Mouse (Mus musculus) embryonic facial prominence, embryonic 10.5 days (tissue): ENCODE results near the gene Bbs10. TPM values are rescaled to one million over a fixed set of nuclear protein-coding genes. Genes with fewer than 3 reads are reported as not detected.
A peak's percentile ranks its signal among the peaks of the same experiment; 100 is the strongest.

Experiments used
- DNase-seq: peaks from one replicate; pipeline ENCODE4 v3.0.0-alpha.2; 2017; ENCODE audit warnings: low spot score
- H3K27ac ChIP-seq: fragments of 300-500 bp; sonication (generic); replicated peaks from 2 replicates; pipeline ENCODE4 v1.5.1; 2016; ENCODE audit warnings: mild to moderate bottlenecking
- H3K27me3 ChIP-seq: fragments of 300-500 bp; sonication (generic); replicated peaks from 2 replicates; pipeline ENCODE4 v1.6.1; 2016; ENCODE audit warnings: low read depth, mild to moderate bottlenecking; ENCODE audit not compliant: poor library complexity, severe bottlenecking
- H3K36me3 ChIP-seq: fragments of 300-500 bp; sonication (generic); replicated peaks from 2 replicates; pipeline ENCODE4 v1.6.1; 2016; ENCODE audit warnings: mild to moderate bottlenecking, moderate library complexity
- H3K4me1 ChIP-seq: fragments of 300-500 bp; sonication (generic); 2 replicates; pipeline ENCODE4 v1.6.1; 2016
- H3K4me3 ChIP-seq: fragments of 300-500 bp; sonication (generic); 2 replicates; pipeline ENCODE4 v1.5.1; 2016; ENCODE audit warnings: mild to moderate bottlenecking, moderate library complexity
- H3K9me3 ChIP-seq: fragments of 300-500 bp; sonication (generic); 2 replicates; pipeline ENCODE4 v1.6.1; 2016; ENCODE audit warnings: mild to moderate bottlenecking
- WGBS: fragments of 180-500 bp; shearing (Covaris S2); methylation state at CpG from one replicate; pipeline ENCODE4 v1.1.7; 2016; 5-methylcytosine and 5-hydroxymethylcytosine counted together
- polyA plus RNA-seq: library from polyadenylated mRNA; unstranded; fragments of >200 nt; fragmentation: Nextera tagmentation; extraction: Ambion mirVana; gene quantifications from 2 replicates; pipeline ENCODE4 v1.2.1, GENCODE M21; 2016

Gene Bbs10
- polyA plus RNA-seq: 6.7 and 8.0 TPM in 2 replicates

GRCm38 (mm10) chr10:111298140-111299098 is at the start of gene Bbs10:
TSS of gene Bbs10 (plus strand) at chr10:111298679.
- Histone ChIP-seq H3K27ac (peak within 1 kb of the TSS; percentile 93), H3K36me3 (peaks cover 9% of the 10 kb centered on the region), H3K4me3 (peak within 1 kb of the TSS; percentile 83), H3K9me3 (no peaks in the 10 kb centered on the region), H3K27me3 (no peaks in the 10 kb centered on the region), H3K4me1 (peaks cover 11% of the 10 kb centered on the region)
- WGBS: 1% methylated on average over 54 of the region's 54 CpGs
- DNase-seq: peak; percentile 97

GRCm38 (mm10) chr10:111250192-111250591 is 48.3 kb upstream of the Bbs10 start:
- DNase-seq: no peak
- peaks cover 8% of the 10 kb centered on the region for H3K4me1 ChIP-seq

GRCm38 (mm10) chr10:111251666-111252065 is 46.8 kb upstream of the Bbs10 start:
- H3K9me3 ChIP-seq: no peaks in the 10 kb centered on the region
- H3K27me3 ChIP-seq: no peaks in the 10 kb centered on the region
- peaks cover 8% of the 10 kb centered on the region for H3K4me1 ChIP-seq
- H3K4me3 ChIP-seq: no peak overlapping the region
- DNase-seq: no peak
- 81% methylated on average over 5 of the region's 5 CpGs for WGBS
- H3K27ac ChIP-seq: no peak overlapping the region
- no peaks in the 10 kb centered on the region for H3K36me3 ChIP-seq

More at GRCm38 (mm10) chr10:111250192-111250591, 48.3 kb upstream of the Bbs10 start:
- 89% methylated on average over 4 of the region's 4 CpGs for WGBS
- Histone ChIP-seq H3K36me3 (no peaks in the 10 kb centered on the region), H3K9me3 (no peaks in the 10 kb centered on the region), H3K27me3 (no peaks in the 10 kb centered on the region), H3K27ac (no peak overlapping the region), H3K4me3 (no peak overlapping the region)

- Histone ChIP-seq H3K36me3 (no peaks in the 10 kb centered on the region), H3K4me1 (no peaks in the 10 kb centered on the region), H3K9me3 (no peaks in the 10 kb centered on the region), H3K4me3 (no peak overlapping the region), H3K27ac (no peak overlapping the region), H3K27me3 (no peaks in the 10 kb centered on the region)
- no peak for DNase-seq
- 95% methylated on average over 6 of the region's 6 CpGs for WGBS
Observed at GRCm38 (mm10) chr10:111255228-111255627, 43.3 kb upstream of the Bbs10 start.

- no peak for DNase-seq
- Histone ChIP-seq H3K36me3 (no peaks in the 10 kb centered on the region), H3K27me3 (no peaks in the 10 kb centered on the region), H3K4me1 (no peaks in the 10 kb centered on the region), H3K9me3 (no peaks in the 10 kb centered on the region), H3K4me3 (no peak overlapping the region), H3K27ac (no peak overlapping the region)
- 88% methylated on average over 3 of the region's 3 CpGs for WGBS
Observed at GRCm38 (mm10) chr10:111256156-111256555, 42.3 kb upstream of the Bbs10 start.

- Histone ChIP-seq H3K4me3 (no peak overlapping the region), H3K27ac (no peak overlapping the region), H3K27me3 (no peaks in the 10 kb centered on the region), H3K36me3 (no peaks in the 10 kb centered on the region), H3K4me1 (no peaks in the 10 kb centered on the region), H3K9me3 (no peaks in the 10 kb centered on the region)
- 87% methylated on average over 3 of the region's 3 CpGs for WGBS
- DNase-seq: no peak
Observed at GRCm38 (mm10) chr10:111257358-111257757, 41.1 kb upstream of the Bbs10 start.

- no peak for DNase-seq
- H3K27ac ChIP-seq: no peak overlapping the region
- no peaks in the 10 kb centered on the region for H3K4me1 ChIP-seq
- no peaks in the 10 kb centered on the region for H3K9me3 ChIP-seq
- no peaks in the 10 kb centered on the region for H3K27me3 ChIP-seq
- no peaks in the 10 kb centered on the region for H3K36me3 ChIP-seq
- H3K4me3 ChIP-seq: no peak overlapping the region
- 87% methylated on average over 3 of the region's 3 CpGs for WGBS
Observed at GRCm38 (mm10) chr10:111258256-111258655, 40.2 kb upstream of the Bbs10 start.

- H3K4me1 ChIP-seq: no peaks in the 10 kb centered on the region
- H3K36me3 ChIP-seq: peaks cover 58% of the 10 kb centered on the region
- H3K4me3 ChIP-seq: no peak overlapping the region
- 85% methylated on average over 15 of the region's 15 CpGs for WGBS
- H3K9me3 ChIP-seq: no peaks in the 10 kb centered on the region
- H3K27ac ChIP-seq: no peak overlapping the region
- no peaks in the 10 kb centered on the region for H3K27me3 ChIP-seq
- DNase-seq: no peak
Observed at GRCm38 (mm10) chr10:111271687-111272086, 26.8 kb upstream of the Bbs10 start.

- H3K27ac ChIP-seq: no peak overlapping the region
- H3K27me3 ChIP-seq: no peaks in the 10 kb centered on the region
- no peak overlapping the region for H3K4me3 ChIP-seq
- H3K36me3 ChIP-seq: peaks cover 59% of the 10 kb centered on the region
- H3K9me3 ChIP-seq: no peaks in the 10 kb centered on the region
- no peak for DNase-seq
- H3K4me1 ChIP-seq: no peaks in the 10 kb centered on the region
- 88% methylated on average over 11 of the region's 11 CpGs for WGBS
Observed at GRCm38 (mm10) chr10:111272905-111273304, 25.6 kb upstream of the Bbs10 start.

- Histone ChIP-seq H3K9me3 (no peaks in the 10 kb centered on the region), H3K4me3 (no peak overlapping the region), H3K27me3 (no peaks in the 10 kb centered on the region), H3K36me3 (peaks cover 59% of the 10 kb centered on the region), H3K4me1 (no peaks in the 10 kb centered on the region), H3K27ac (no peak overlapping the region)
- DNase-seq: no peak
- 60% methylated on average over 5 of the region's 5 CpGs for WGBS
Observed at GRCm38 (mm10) chr10:111273463-111274088, 24.9 kb upstream of the Bbs10 start.

GRCm38 (mm10) chr10:111275822-111276221 is 22.7 kb upstream of the Bbs10 start:
- H3K36me3 ChIP-seq: peaks cover 53% of the 10 kb centered on the region
- H3K4me1 ChIP-seq: no peaks in the 10 kb centered on the region
- no peaks in the 10 kb centered on the region for H3K27me3 ChIP-seq
- no peak overlapping the region for H3K4me3 ChIP-seq
- 87% methylated on average over 2 of the region's 2 CpGs for WGBS
- H3K9me3 ChIP-seq: no peaks in the 10 kb centered on the region
- no peak overlapping the region for H3K27ac ChIP-seq
- no peak for DNase-seq

GRCm38 (mm10) chr10:111297631-111298030 is 848 bp upstream of the Bbs10 start:
- Histone ChIP-seq H3K27me3 (no peaks in the 10 kb centered on the region), H3K4me3 (peak overlapping the region; percentile 83), H3K9me3 (no peaks in the 10 kb centered on the region), H3K4me1 (peaks cover 11% of the 10 kb centered on the region), H3K27ac (peak overlapping the region; percentile 93; the same call in 1 of the 2 replicates), H3K36me3 (peaks cover 13% of the 10 kb centered on the region)
- 49% methylated on average over 6 of the region's 6 CpGs for WGBS
- DNase-seq: no peak
